Mouse (Mus musculus) heart, postnatal 36 days (tissue): Measurements from ENCODE around the gene Mto1. TPM values are rescaled to one million over a fixed set of nuclear protein-coding genes. Genes with fewer than 3 reads are reported as not detected.
"Not testable (repeated sequence)": the region's sequence is repeated elsewhere in the genome, so short reads cannot be mapped to it uniquely, and the experiment has no call there.

Source experiments
- DNase-seq, 2 experiments: peaks; one replicate each; pipeline ENCODE4 v3.0.0; 2021 to 2022
- intact Hi-C: fragments of 180-260 bp; cut with DNase I; formaldehyde crosslinking; loops from one replicate; pipeline ENCODE4 v1.15.1; 2025
- microRNA-seq, 2 experiments: library from miRNA; unstranded; fragments of <30 nt; microRNA quantifications; one replicate each; pipeline ENCODE4 v1.2.0; 2021; ENCODE audit warnings: borderline number of aligned reads in 2 of 2
- total RNA-seq, 2 experiments: library from RNA; stranded (reverse); gene quantifications; 2 replicates each; pipeline ENCODE4 v1.2.3; 2021

The Mto1 gene
- total RNA-seq, 2 experiments from 2014 or later = 24.3 to 25.2 TPM

- intact Hi-C loops = no loop called here
- no peak for DNase-seq
Observed at GRCm38 (mm10) chr9:78504133-78504532, 56.1 kb downstream of the Mto1 start.

GRCm38 (mm10) chr9:78504679-78505078 is 56.7 kb downstream of the Mto1 start:
- DNase-seq = no peak
- intact Hi-C loops = no loop called here

GRCm38 (mm10) chr9:78505223-78505622 is 57.2 kb downstream of the Mto1 start:
- intact Hi-C loops = no loop called here
- no peak for DNase-seq

- no peak for DNase-seq
- intact Hi-C loops = no loop called here
Observed at GRCm38 (mm10) chr9:78506002-78506721, 58.2 kb downstream of the Mto1 start.

GRCm38 (mm10) chr9:78506722-78507077 is 58.7 kb downstream of the Mto1 start:
- intact Hi-C loops = no loop called here
- no peak for DNase-seq

- no peak for DNase-seq
- intact Hi-C loops = no loop called here
Observed at GRCm38 (mm10) chr9:78508106-78508786, 60.2 kb downstream of the Mto1 start.

GRCm38 (mm10) chr9:78511705-78512104 is 63.7 kb downstream of the Mto1 start:
- no peak for DNase-seq
- intact Hi-C loops = no loop called here

GRCm38 (mm10) chr9:78513776-78514500 is 65.9 kb downstream of the Mto1 start:
- DNase-seq = peak; percentile 32 to 51
- intact Hi-C loops = no loop called here

GRCm38 (mm10) chr9:78514681-78515080 is 66.7 kb downstream of the Mto1 start:
- intact Hi-C loops = no loop called here
- no peak for DNase-seq

GRCm38 (mm10) chr9:78516125-78516524 is 68.1 kb downstream of the Mto1 start:
- DNase-seq = no peak
- intact Hi-C loops = no loop called here

- DNase-seq, intact Hi-C loops: not testable (repeated sequence)
Observed at GRCm38 (mm10) chr9:78517237-78517636, 69.2 kb downstream of the Mto1 start.

- intact Hi-C loops = loop anchor here (2.0 kb wide), 1 partner anchor 37 kb away; no protein-coding TSS in a partner anchor
- no peak for DNase-seq
Observed at GRCm38 (mm10) chr9:78520127-78520779, 72.2 kb downstream of the Mto1 start.

GRCm38 (mm10) chr9:78520780-78521601 is 73.0 kb downstream of the Mto1 start:
- DNase-seq = peak; percentile 34 to 41
- intact Hi-C loops = loop anchor here (2.0 kb wide), 1 partner anchor 38 kb away; no protein-coding TSS in a partner anchor

- intact Hi-C loops = loop anchor here (2.0 kb wide), 1 partner anchor 39 kb away; no protein-coding TSS in a partner anchor
- DNase-seq = peak; percentile 26 to 29
Observed at GRCm38 (mm10) chr9:78521689-78522088, 73.7 kb downstream of the Mto1 start.

Small RNAs within 50 kb of the gene (microRNA-seq; reads per million reads assigned to microRNA genes)
- gene Gm26377 = 0 reads per million in 2 experiments

Other genes starting within 250 kb of the Mto1 start
- gene Gsta1, start 217.6 kb upstream of the Mto1 start, total RNA-seq = 1 to 10 TPM in 1 of 2 experiments, not detected in 1; 1.1 TPM
- gene Gm3776, start 191.1 kb upstream of the Mto1 start, total RNA-seq = 1 to 10 TPM; 1.0 to 1.2 TPM
- gene Gm10639, start 158.3 kb upstream of the Mto1 start, total RNA-seq = not detected
- not detected for gene Omt2a, start 133.4 kb upstream of the Mto1 start, total RNA-seq
- not detected for gene Omt2b, start 120.6 kb upstream of the Mto1 start, total RNA-seq
- under 1 TPM in 1 of 2 experiments, not detected in 1; 0.46 TPM for gene Gsta2, start 92.4 kb upstream of the Mto1 start, total RNA-seq
- gene Dppa5a, start 80.0 kb upstream of the Mto1 start, total RNA-seq = not detected
- not detected for gene Ooep, start 69.5 kb upstream of the Mto1 start, total RNA-seq
- gene Ddx43, start 52.4 kb upstream of the Mto1 start, total RNA-seq = not detected
- gene Cgas, start 5.0 kb upstream of the Mto1 start, total RNA-seq = under 1 TPM; 0.54 to 0.56 TPM
- gene Gm17324, start 578 bp downstream of the Mto1 start, total RNA-seq = not detected
- gene Eef1a1, start 40.9 kb downstream of the Mto1 start, total RNA-seq = 1,000 to 10,000 TPM; 1,083 to 1,160 TPM
- gene Slc17a5, start 139.8 kb downstream of the Mto1 start, total RNA-seq = 1 to 10 TPM; 6.5 to 6.9 TPM
- gene Cd109, start 167.3 kb downstream of the Mto1 start, total RNA-seq = 1 to 10 TPM; 1.6 to 1.9 TPM